Mouse (Mus musculus): ENCODE data around the gene Kcnh4.

The Kcnh4 gene

DNA sequence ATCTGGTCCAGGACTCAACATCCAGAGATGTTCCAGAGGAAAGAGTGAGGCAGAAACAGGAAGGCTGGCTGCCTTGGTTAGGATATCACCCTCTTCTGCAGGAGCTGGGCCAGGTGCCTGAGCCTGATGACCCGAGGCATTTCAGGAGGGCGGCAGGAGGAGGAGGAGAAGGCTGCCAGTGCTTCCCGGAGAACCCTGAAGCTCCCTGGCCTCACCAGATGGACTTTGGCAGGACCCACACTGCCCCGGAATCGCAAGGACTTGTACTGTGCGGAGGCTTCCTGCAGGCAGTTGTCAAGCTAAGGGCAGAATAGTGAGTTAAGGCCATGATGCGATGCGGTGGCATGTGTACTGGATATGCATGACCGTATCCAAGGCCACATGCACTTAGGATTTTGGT lies 7.0 kb upstream of the Kcnh4 start:
- WGBS, result 85% methylated on average over 9 of the region's 9 CpGs

DNA sequence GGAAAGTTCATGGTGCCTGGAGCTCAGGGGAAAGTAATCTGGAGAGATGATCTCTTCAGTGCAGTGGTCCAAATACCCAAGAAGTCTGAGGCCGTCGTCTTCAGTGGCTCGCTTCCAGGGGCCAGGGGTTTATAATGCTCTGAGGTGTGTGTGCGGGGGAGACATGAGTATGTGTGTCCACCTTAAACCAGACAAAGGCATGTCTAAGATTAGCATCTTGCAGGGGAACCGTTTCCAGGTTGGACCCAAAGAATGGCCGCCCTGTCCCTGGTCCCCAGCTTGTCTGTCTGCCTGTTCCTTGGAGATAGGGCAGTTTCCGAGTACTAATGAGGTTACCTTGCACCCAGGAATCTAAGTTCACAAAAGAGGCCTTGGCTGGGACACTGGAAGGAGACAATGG lies 3.1 kb upstream of the Kcnh4 start, which contains the start of gene Hcrt:
Gene Hcrt, minus strand, starts transcription at position 101 of the 400 bp plus-strand sequence.
- 92% methylated on average over 7 of the region's 7 CpGs for WGBS

DNA sequence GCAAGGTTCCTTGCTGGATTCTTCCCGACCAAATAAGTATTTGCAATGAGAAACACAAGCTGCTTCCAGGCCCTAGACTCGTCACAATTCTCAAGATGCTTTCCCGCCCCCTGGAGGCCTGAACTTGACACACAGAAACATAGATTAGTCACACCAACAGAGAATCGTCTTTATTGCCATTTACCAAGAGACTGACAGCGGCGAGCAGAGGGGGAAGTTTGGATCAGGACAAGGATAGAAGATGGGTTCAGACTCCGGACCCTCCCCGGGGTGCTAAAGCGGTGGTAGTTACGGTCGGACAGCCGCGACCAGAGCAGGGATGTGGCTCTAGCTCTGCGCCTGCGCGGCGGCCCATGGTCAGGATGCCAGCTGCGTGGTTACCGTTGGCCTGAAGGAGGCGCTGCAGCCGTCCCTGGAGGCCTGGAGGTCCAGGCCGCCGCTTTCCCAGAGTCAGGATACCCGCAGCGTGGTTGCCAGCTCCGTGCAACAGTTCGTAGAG lies 1.9 kb upstream of the Kcnh4 start:
- under 1% methylated on average over 27 of the region's 27 CpGs for WGBS

DNA sequence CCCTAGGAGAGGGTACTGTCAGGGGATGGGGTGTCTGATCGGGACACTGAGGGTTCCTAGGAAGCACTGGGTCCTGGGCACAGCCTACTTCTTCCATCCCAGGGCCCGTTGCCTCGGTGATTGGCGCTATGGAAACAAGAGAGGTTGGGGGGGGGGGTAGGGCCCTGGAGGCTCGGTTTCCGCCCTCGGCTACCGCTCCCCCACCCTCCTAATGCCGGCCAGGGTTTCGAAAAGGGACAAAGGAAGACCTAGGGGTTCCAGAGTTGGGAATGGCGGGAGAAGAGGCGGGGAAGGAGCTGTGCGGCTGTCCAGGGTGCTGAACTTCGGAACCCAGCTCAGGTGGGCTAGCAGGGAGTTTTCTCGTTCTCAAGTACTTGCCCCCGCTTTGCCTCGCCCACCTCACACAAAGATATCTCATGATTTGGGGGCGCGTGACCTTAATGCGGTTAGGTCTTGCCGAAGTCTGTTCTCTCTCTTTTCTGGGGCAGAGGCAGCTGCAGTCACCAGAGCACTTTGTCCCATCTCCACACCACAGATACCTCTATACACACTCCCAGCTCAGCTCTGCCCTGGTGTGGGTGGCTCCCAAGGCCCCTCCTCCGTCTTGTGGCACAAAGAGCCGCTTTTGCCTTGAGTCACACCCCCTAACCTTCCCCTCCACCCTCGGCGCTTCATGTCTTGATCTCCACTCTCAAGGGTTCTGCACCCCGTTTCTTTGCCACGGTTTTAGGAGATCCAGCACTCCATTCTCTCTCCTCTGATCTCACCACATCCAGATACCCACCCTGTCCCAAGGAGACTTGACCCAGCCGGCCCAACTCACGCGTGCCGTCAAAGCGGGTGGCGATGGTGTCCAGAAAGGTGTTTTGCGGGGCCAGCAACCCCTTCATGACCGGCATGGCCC lies 783 bp downstream of the Kcnh4 start:
- WGBS, result 4% methylated on average over 35 of the region's 35 CpGs

- WGBS, result 87% methylated on average over 12 of the region's 12 CpGs
These were observed 2.2 kb downstream of the Kcnh4 start for GRCm38 (mm10) chr11:100757566-100757965.

DNA sequence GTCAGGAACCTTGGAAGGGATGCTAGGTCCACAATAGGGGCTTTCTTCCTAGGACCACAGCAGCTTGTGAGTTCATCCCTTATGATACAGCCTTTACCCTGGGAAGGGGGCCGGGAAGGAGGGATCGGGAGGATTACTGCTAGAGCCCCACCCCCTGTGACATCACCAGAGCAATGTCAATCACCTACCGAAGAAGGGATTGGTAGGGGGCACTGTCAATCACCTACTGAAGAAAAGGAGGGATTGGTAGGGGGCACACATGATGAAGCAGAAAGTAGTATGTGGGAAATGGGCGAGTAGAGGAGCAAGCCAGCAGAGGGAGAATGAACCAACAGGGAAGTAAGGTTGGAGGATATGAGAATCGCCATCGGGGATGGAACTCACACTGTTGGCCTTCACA lies 3.3 kb downstream of the Kcnh4 start:
- 73% methylated on average over 6 of the region's 6 CpGs for WGBS

GRCm38 (mm10) chr11:100754693-100755057 lies 5.1 kb downstream of the Kcnh4 start:
- WGBS, result 37% methylated on average over 3 of the region's 3 CpGs

- 53% methylated on average over 12 of the region's 12 CpGs for WGBS
These were observed 5.6 kb downstream of the Kcnh4 start for GRCm38 (mm10) chr11:100754021-100754692.

DNA sequence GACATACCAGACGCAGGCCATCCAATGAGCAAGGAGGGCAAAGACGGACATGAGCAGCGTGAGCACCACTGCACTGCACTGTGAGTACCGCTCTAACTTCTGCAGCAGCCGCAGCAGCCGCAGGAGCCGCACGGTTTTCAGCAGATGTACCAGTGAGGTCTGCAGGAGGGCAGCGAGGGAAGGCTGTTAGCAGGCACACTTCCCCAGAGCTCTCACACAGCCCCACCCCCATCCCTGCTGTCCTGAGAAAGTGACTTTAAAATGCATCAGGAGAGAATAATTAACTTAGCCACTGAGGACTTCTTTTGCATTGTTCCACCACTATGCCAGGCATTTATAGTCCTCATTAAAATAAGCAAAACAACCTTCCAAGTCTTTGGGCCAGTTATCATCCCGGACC lies 7.4 kb downstream of the Kcnh4 start:
- 56% methylated on average over 10 of the region's 10 CpGs for WGBS

DNA sequence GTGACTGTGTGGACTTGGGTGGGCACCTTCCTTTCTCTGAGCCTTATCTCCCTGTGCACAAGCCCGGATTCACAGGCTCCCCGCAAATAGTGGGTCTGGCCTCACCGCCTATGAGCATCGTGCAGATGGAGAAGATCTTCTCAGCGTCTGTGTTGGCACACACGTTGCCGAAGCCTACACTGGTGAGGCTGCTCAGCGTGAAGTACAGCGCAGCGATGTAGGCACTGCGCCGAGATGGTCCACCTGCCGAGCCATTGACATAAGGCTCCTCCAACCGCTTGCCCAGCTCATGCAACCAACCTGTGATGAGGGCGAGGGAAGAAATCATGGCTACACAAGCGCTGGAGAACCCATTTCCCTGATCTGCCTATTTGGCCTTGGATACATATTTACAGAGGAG lies 9.6 kb downstream of the Kcnh4 start:
- WGBS, result 76% methylated on average over 16 of the region's 16 CpGs

GRCm38 (mm10) chr11:100749469-100749868 lies 10.3 kb downstream of the Kcnh4 start:
- 41% methylated on average over 25 of the region's 25 CpGs for WGBS

DNA sequence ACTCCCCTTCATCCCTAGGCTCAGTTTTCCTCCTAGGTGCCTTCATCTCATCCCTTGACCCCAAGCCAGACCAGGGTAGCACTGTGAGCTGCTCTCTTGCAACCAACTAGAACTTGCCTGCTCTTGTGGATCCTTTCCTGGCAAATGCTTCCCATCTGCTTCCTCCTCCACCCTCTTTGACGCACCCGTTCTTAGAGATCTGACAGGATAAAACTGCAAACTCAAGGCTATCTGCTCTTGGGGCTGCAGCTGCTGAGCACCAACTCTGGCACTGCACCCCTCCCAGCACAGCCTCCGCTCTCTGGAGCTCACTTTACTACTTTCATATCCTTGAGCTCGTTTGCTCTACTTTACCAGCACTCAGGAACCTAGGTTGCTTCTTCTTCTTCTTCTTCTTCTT lies 11.1 kb downstream of the Kcnh4 start:
- WGBS, result 38% methylated on average over 4 of the region's 4 CpGs

DNA sequence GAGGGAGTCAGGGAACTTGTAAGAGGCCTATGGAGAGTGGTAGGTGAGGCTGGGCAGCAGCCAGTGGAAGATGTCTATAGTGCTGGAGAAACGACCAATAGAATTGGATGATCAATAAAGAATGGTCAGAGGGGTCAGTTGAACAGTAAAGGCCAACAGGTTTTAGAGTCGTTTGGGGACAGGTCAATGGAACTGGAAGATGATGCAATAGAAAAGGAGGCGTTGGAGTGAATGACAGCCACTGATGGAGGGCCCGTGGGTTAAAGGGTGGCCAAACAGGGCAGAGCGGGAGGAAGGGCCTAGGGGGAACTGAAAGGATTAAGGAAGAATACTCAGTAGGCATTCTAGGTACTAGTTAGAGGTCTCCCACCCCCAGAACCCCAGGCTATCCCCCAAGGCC lies 12.6 kb downstream of the Kcnh4 start:
- 86% methylated on average over 5 of the region's 5 CpGs for WGBS

- WGBS, result 71% methylated on average over 10 of the region's 10 CpGs
These were observed 13.2 kb downstream of the Kcnh4 start for GRCm38 (mm10) chr11:100746546-100746945.

GRCm38 (mm10) chr11:100745085-100745484 lies 14.7 kb downstream of the Kcnh4 start:
- WGBS, result 22% methylated on average over 6 of the region's 6 CpGs

DNA sequence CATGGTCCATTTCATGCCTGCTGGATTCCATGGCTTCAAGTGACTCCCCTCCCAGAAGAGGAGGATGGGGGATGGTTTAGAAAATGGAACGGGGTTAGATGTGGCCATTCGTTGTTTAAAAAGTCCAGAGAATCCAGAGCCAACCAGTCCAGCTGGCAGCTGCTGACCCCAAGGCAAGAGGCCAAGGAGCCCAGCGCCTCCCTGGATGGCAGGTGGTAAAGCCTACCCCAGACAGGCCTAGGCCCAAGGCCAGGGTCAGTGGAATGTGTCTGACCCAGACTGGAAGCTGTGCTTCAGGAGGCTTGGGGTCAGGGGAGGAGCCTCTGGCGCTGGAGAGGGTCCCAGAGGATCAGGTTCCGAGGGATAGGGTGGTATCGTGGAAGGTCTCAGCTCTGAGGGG lies 18.4 kb downstream of the Kcnh4 start:
- 80% methylated on average over 6 of the region's 6 CpGs for WGBS

DNA sequence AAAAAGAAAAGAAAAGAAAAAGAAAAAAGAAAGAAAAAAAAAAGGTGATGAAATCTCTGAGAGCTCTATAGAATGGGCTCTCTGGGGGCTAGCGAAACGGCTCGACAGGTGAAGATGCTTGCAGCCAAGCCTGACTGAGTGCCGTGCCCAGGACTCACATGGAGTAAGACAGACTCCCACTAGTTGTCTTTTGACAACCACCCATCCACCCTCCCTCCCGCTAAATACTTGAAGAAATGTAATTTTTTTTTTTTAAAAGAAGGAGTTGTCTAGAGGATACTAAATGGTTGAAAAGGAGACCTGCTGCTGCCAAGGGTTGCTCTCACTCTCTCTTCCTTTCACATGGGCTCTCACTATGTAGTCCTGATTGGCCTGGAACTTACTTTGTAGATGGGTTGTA lies 21.0 kb downstream of the Kcnh4 start:
- WGBS, result 9% methylated on average over 5 of the region's 5 CpGs

GRCm38 (mm10) chr11:100738066-100738604 lies 21.6 kb downstream of the Kcnh4 start, which contains the start of gene Rab5c:
TSS of gene Rab5c (minus strand) at chr11:100738215.
- 1% methylated on average over 39 of the region's 39 CpGs for WGBS

- WGBS, result under 1% methylated on average over 13 of the region's 13 CpGs
These were observed 22.5 kb downstream of the Kcnh4 start for GRCm38 (mm10) chr11:100737105-100737733.

- WGBS, result 71% methylated on average over 4 of the region's 4 CpGs
These were observed 23.0 kb downstream of the Kcnh4 start for GRCm38 (mm10) chr11:100736746-100737080.

GRCm38 (mm10) chr11:100735954-100736745 lies 23.6 kb downstream of the Kcnh4 start:
- WGBS, result 67% methylated on average over 14 of the region's 14 CpGs
